Mouse (Mus musculus) right cerebral cortex, adult 2 months (tissue): ENCODE data around the gene Cracr2b.

ENCODE experiments used
- DNase-seq, 2 experiments: peaks; one replicate each; pipeline ENCODE4 v3.0.0; 2021 to 2022; ENCODE audit warnings: low spot score in 2 of 2

Gene Cracr2b

DNA sequence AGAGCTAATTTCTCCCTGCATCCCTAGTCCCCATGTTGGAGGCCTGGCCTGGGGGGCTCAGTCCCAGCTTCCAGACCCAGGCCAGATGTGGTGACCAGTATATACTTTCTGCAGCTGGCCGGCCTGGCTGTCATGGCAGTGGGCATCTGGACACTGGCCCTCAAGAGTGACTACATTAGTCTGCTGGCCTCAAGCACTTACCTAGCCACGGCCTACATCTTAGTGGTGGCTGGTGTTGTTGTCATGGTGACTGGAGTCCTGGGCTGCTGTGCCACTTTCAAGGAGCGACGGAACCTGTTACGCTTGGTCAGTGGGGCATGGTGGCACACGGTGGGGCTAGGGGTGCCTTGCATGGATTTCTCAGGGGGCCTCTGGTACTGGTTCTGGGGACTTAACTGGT lies 8.5 kb downstream of the Cracr2b start:
- DNase-seq, result no peak

DNA sequence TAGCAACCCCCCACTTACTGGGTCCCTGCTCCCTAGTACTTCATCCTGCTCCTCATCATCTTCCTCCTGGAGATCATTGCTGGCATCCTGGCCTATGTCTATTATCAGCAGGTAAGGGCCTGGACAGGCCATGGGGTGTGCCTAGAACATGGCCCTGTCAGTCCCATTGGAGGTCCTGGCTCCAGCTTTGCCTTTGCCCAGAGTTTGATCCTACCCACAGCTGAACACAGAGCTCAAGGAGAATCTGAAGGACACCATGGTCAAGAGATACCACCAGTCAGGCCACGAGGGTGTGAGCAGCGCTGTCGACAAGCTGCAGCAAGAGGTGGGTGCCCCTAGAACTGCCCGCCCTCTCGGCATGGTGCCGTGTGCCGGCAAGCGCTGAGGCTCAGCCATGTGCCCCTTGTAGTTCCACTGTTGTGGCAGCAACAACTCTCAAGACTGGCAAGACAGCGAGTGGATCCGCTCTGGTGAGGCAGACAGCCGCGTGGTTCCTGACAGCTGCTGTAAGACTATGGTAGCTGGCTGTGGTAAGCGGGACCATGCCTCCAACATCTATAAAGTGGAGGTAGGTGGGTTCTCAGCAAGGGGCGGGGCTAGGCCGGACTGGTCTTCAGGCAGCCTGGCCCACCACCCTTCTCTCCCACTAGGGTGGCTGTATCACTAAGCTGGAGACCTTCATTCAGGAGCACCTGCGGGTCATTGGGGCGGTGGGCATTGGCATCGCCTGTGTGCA lies 9.2 kb downstream of the Cracr2b start:
- DNase-seq, result no peak

GRCm38 (mm10) chr7:141470637-141470944 lies 9.7 kb downstream of the Cracr2b start:
- DNase-seq, result no peak

- no peak for DNase-seq
These were observed 10.3 kb downstream of the Cracr2b start for GRCm38 (mm10) chr7:141471236-141471635.

GRCm38 (mm10) chr7:141472226-141472625 lies 11.3 kb downstream of the Cracr2b start:
- DNase-seq, result no peak

- DNase-seq, result no peak
These were observed 11.9 kb downstream of the Cracr2b start for GRCm38 (mm10) chr7:141472763-141473162.

DNA sequence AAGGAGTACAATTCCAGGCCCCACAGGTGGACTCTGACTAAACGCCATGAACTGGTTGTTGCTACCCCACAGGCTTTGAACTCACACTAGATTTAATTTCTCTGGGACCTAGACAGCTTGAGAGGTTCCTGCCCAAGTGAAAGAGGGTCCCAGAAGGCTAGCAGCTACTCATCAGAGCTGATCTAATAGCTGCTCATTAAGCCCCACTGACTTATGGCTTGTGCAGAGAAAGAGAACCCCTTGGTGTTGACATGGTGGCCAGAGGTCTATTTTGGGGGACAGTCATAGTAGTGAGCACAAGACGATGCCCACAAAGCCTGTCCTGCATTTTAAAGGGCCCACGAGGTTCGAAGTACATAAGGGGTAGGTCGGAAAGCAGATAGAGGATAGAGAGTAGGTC lies 13.3 kb downstream of the Cracr2b start:
- DNase-seq, result no peak

GRCm38 (mm10) chr7:141475011-141475804 lies 14.3 kb downstream of the Cracr2b start, which contains the start of the genes Polr2l and Tspan4:
Gene Polr2l (minus strand): TSS chr7:141475132.
Gene Tspan4 (plus strand): TSS chr7:141475240.
- peak; percentile 78 to 87 for DNase-seq

- no peak for DNase-seq
These were observed 14.9 kb downstream of the Cracr2b start for GRCm38 (mm10) chr7:141475805-141476158.

DNA sequence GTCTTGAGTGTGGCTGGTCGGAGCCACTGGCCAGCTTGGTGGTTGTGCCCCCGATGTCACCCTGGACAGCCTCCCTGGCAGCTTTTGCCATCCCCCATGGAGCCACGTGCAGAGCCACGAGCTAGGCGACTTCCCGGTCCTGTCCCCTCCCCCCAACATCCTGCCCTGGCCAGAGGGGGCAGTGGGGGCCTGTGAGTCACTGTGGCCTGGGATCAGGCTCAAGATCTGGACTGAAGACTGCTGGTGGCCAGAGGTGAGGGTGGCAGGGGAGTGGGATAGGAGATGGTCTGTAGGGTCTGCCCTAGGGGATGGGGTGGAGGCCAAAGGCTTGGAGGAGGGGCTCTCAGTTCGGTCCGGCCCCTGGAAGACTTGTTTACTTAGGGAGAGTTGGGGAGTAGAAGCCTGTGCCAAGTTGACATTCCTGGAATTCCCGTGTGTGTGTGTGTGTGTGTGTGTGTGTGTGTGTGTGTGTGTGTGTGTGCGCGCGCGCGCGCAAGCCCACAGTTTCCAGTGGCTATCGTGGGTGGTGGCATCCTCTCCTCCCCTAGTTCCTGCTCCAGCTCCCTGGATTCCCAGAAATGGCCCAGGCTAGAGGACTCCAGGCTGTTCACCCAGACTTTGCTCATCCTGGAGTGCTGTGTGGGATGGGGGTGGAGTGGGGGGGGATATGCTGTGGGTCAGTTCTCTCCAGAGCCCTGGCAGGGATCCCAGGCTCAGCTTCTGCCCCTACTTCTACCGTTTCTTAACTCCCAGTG lies 15.5 kb downstream of the Cracr2b start:
- DNase-seq, result peak in 1 of 2 experiments; percentile 50

DNA sequence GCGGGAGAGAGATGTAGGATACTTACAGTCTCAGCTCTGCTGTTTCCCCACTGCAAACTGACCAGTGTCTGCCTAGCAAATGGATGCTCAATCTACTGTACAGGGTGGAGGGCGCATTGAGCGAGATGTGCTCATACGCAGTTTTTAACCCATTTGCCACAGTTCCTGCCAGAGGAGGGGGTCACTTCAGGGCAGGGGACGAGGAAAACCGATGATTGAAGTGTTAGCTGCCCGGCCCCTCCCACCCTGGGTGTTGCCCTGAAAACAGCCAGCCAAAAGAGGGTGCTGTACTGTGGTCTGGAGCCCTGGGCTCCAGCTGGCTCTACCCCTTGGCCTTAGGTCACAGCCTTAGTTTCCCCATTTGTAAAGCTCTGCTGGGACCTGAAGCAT lies 16.1 kb downstream of the Cracr2b start:
- no peak for DNase-seq

- no peak for DNase-seq
These were observed 16.8 kb downstream of the Cracr2b start for GRCm38 (mm10) chr7:141477578-141478269.

DNA sequence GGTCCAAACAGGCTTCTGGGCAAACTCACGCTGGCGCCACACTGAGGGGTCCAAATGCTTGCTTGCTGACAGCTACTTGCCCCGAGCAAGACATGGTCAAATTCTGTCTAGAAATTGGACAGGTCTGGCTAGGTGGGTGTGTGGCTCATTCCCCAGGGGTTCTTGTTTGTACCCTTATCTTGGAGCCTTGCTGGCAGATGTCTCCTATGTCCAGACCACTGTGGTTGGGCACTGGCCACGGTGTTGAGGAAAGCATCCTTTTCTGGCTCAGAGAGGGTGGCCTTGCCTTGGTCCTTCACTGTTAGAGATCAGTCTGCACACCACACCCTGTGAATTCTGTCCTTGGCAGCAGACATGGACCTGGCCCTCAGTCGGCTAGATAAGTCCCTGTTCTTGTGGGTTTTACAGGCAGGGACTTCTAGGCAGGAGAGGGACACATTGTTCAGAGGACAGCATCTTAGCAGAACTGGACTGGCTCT lies 17.4 kb downstream of the Cracr2b start:
- DNase-seq, result no peak

GRCm38 (mm10) chr7:141480842-141481497 lies 20.1 kb downstream of the Cracr2b start:
- DNase-seq, result peak; percentile 75

- DNase-seq, result peak in 1 of 2 experiments; percentile 57
These were observed 20.9 kb downstream of the Cracr2b start for GRCm38 (mm10) chr7:141481498-141482401.

DNA sequence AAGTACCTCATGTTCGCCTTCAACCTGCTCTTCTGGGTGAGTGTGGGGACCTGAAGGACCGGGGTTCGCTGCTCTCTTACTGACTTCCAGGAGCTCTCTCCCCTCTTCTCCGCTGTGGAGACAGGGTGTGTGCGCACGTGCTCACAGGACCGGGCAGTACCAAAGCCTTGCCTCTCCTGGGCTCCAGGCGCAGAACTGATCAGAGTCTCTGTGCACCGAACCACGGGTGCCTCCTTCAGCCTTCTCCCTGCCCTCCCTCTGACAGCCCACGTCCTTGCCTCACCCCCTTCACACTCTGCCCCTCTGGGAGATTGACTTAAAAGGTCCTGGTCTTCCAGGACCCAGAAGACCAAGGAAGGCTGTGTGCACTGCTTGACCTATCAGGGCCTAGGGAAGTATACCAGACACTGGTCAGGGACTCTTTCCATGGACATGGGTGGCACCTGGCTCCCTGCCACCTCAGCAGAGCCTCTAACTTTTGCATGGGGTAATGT lies 21.7 kb downstream of the Cracr2b start:
- no peak for DNase-seq

GRCm38 (mm10) chr7:141483114-141483653 lies 22.3 kb downstream of the Cracr2b start:
- no peak for DNase-seq

DNA sequence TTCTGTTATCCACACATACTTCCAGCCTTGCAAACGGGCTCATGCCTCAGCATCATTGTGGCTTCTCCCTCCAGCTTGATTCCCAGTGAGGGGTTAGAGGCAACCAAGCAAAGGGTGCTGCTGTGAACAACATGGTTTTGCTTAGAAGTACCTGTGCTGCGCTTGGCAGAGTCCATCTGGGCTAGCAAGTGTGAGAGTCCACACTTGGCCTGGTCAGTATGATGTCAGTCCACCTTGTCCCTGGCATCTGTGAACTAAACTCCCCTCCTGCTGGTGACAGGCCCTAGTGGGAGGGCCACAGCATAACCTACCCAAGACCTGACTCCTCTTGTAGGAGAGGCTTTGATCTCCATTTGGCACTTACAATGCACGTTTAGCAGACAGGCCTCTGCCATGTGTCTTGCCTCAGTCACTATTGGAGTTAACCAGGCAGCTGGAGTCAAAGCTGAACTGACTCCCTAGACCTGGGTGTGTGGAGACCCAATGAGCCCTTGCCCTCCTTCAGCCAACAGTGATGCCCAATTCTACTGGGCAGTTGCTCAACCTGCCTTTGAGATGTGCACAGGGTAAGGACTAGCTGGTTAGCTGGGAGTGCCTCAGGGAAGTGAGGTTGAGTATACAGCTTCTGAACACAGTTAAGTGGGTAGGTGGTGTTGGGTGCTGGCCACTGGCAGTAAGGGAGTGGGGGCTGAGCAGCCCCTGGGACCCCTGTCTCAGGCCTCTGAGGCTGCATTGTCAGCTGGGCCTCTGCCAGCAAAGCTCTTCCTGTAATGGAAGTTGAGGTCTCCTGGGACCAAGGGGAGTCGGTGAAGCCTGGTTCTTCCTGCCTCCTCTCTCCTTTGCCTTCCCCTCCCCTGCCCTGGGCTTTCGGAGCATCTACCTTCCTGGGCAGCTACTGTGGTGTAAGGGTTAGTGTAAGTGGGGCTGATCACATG lies 23.6 kb downstream of the Cracr2b start:
- DNase-seq, result no peak

DNA sequence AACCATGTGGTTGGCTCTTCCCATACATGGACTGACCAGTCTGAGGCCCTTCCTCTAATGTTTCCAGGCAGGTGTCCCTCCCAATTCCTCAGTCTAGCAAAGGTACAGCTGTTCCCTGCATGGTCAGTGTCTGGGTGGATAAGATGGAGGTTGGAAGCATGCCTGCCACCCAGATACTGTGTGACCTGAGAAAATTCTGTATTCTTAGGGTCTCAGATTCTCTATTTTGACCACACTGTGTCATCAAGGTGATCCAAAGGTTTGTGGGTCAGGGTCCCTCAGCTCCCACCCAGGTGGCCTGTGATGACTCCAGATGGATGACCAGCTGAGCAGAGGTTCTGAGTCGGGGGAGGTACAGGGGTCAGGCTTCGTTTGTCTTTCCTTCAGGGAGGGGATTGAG lies 24.3 kb downstream of the Cracr2b start:
- no peak for DNase-seq
